Mouse (Mus musculus): ENCODE measurements around the gene Hoxc10. TPM values are rescaled to one million over a fixed set of nuclear protein-coding genes. Genes with fewer than 3 reads are reported as not detected.
A peak's percentile ranks its signal among the peaks of the same experiment; 100 is the strongest.

Gene Hoxc10
- total and polyA plus RNA-seq, 2 experiments from 2014 or later = not detected

DNA sequence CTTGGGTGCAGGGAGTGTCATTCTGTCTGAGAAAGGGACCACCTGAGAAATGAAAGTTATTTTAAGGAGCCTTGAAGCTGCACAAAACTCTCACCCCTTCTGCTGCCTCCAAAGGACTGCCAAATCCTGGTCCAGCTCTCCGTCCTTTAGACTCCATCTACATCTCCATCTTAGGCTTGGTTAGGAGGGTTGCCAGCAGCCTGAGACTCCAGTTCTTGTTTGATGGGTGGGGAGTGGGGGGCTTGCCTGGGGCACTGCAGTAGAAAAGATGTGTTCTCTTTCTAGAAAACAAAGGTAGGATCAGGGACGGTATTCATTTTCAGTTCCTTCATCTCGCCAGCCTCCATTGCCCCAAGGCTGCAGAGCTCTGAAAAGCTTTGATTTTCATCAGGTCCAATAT, 30.8 kb downstream of the Hoxc10 start:
- Histone ChIP-seq H3K27me3 (ENCODE audit: insufficient read depth, low read length) (peaks cover 95% of the 10 kb centered on the region), H3K4me1 (ENCODE audit: insufficient read depth, low read length) (0 out of 2 replicates have a peak, but pooled peaks cover 3% of the 10 kb centered on the region), H3K4me2 (ENCODE audit: low read depth, low read length, poor library complexity, severe bottlenecking) (no peak overlapping the region), H3K27ac (ENCODE audit: low read depth, low read length) (no peak overlapping the region), H3K9me3 (ENCODE audit: low read length) (no peaks in the 10 kb centered on the region), H3K4me3 (ENCODE audit: low read depth, low read length) (no peak overlapping the region), H3K36me3 (ENCODE audit: insufficient read depth, low read length) (no peaks in the 10 kb centered on the region), H3K9ac (replicated peaks; ENCODE audit: low read length, poor library complexity, severe bottlenecking) (no peak overlapping the region)
- TF ChIP-seq CTCF (IDR thresholded peaks at IDR 0.05) = no peak
- WGBS = 1% methylated on average over 3 of the region's 3 CpGs
- DNase-seq (ENCODE audit: low spot score) (no peak), ATAC-seq (ENCODE audit: low FRiP score) (no peak)

DNA sequence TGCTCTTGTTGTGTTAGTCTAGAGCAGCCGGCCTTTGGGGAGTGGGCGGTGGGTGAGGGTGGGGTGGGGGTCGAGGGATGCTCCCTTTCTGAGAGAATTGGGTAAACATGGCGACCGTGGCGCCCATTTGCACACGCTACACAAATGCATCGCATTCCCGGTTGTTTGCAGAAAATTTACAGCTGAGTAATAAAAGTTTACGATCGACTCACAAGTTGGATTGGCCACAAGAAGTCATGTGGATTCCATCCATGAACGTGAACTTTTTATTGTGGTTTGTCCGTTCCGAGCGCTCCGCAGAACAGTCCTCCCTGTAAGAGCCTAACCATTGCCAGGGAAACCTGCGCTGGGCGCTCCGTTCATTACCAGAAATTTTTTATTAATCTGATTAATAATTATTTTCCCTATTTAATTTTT, 31.4 kb downstream of the Hoxc10 start, which contains the start of gene Hoxc6:
Gene Hoxc6 (plus strand): TSS at position 319 of the 417 bp plus-strand sequence.
- H3K27ac ChIP-seq (ENCODE audit: low read depth, low read length) = no peak within 1 kb of the TSS
- 2% methylated on average over 19 of the region's 19 CpGs for WGBS
- no peak for ATAC-seq (ENCODE audit: low FRiP score)
- H3K9me3 ChIP-seq (ENCODE audit: low read length) = no peaks in the 10 kb centered on the region
- H3K9ac ChIP-seq (replicated peaks; ENCODE audit: low read length, poor library complexity, severe bottlenecking) = no peak within 1 kb of the TSS
- 0 out of 2 replicates have a peak, but pooled peaks cover 3% of the 10 kb centered on the region for H3K4me1 ChIP-seq (ENCODE audit: insufficient read depth, low read length)
- H3K27me3 ChIP-seq (ENCODE audit: insufficient read depth, low read length) = peaks cover 95% of the 10 kb centered on the region
- no peaks in the 10 kb centered on the region for H3K36me3 ChIP-seq (ENCODE audit: insufficient read depth, low read length)
- peak within 1 kb of the TSS; percentile 49 for H3K4me2 ChIP-seq (ENCODE audit: low read depth, low read length, poor library complexity, severe bottlenecking)
- no peak for DNase-seq (ENCODE audit: low spot score)
- H3K4me3 ChIP-seq (ENCODE audit: low read depth, low read length) = peak within 1 kb of the TSS; percentile 30; the same call in 1 of the 2 replicates
- TF ChIP-seq CTCF (IDR thresholded peaks at IDR 0.05) = no peak

DNA sequence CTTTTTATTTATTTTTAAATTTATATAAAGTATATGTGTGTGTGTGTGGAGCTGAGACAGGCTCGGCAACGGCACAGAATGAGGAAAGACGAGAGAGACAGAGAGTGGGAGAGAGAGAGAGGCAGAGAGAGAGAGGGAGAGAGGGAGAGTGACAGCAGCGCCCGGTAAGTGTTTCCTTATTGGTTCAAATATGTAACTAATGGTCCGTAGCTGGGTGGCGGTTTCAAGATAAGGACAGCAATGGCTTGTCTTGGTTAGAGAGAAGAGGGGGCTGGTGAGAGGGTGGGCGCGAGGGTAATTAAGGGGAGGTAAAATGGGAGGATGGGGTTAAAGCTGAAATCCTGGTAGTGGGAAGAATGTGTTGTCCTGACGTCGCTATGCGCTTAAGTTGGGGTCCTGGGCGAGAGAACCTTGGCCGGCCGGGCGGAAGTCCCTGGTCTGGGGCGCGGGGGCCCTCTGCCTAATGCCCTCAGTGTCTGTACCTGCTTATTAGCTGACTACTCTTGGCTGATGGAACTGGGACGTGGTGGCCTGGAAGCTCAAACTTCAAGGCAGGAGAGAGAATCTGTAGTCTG, 32.1 kb downstream of the Hoxc10 start:
- Histone ChIP-seq H3K9ac (replicated peaks; ENCODE audit: low read length, poor library complexity, severe bottlenecking) (no peak overlapping the region), H3K9me3 (ENCODE audit: low read length) (no peaks in the 10 kb centered on the region), H3K4me3 (ENCODE audit: low read depth, low read length) (peak overlapping the region; percentile 30; the same call in 1 of the 2 replicates), H3K27me3 (ENCODE audit: insufficient read depth, low read length) (peaks cover 97% of the 10 kb centered on the region), H3K4me1 (ENCODE audit: insufficient read depth, low read length) (0 out of 2 replicates have a peak, but pooled peaks cover 3% of the 10 kb centered on the region), H3K27ac (ENCODE audit: low read depth, low read length) (no peak overlapping the region), H3K4me2 (ENCODE audit: low read depth, low read length, poor library complexity, severe bottlenecking) (peak overlapping the region; percentile 49), H3K36me3 (ENCODE audit: insufficient read depth, low read length) (no peaks in the 10 kb centered on the region)
- TF ChIP-seq CTCF (IDR thresholded peaks at IDR 0.05) = no peak
- 1% methylated on average over 19 of the region's 19 CpGs for whole genome bisulfite sequencing
- no peak for DNase-seq (ENCODE audit: low spot score)
- no peak for ATAC-seq (ENCODE audit: low FRiP score)

DNA sequence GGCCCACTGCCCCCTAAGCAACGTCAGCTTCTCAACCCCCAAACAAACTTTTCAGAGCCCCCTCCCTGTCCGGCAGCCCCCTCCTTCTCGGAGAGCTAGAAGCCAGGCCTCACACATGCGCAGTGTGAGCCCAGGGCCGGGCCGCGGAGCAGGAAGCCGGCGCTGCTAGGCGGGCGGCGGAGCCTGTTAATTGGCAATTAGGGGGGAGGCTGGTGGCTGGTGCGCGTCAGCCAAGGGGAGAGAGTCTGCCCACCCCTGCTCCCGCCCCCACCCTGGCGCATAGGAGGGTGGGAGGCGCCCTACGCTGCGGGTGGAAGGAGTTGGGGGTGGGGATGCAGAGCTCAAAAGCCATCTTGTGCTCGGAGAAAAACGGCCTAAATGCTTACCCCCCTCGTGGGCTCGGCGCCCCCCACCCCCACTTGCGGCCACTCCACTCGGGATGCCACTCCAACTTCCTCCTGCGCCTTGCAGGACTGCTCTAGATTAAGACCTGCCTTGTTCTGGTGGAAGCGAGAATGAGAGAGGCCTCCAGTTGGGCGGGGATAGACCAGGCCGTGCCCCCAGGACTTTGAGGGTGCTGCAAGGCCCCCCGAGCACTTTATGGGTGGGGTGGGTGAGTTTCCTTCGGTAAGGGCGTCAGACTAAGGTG, 32.7 kb downstream of the Hoxc10 start:
- Histone ChIP-seq H3K36me3 (ENCODE audit: insufficient read depth, low read length) (no peaks in the 10 kb centered on the region), H3K4me1 (ENCODE audit: insufficient read depth, low read length) (0 out of 2 replicates have a peak, but pooled peaks cover 3% of the 10 kb centered on the region), H3K9me3 (ENCODE audit: low read length) (no peaks in the 10 kb centered on the region), H3K27ac (ENCODE audit: low read depth, low read length) (no peak overlapping the region), H3K27me3 (ENCODE audit: insufficient read depth, low read length) (peaks cover 99% of the 10 kb centered on the region), H3K4me3 (ENCODE audit: low read depth, low read length) (peak overlapping the region; percentile 30), H3K4me2 (ENCODE audit: low read depth, low read length, poor library complexity, severe bottlenecking) (peak overlapping the region; percentile 49), H3K9ac (replicated peaks; ENCODE audit: low read length, poor library complexity, severe bottlenecking) (no peak overlapping the region)
- DNase-seq (ENCODE audit: low spot score) = peak; percentile 28
- TF ChIP-seq CTCF (IDR thresholded peaks at IDR 0.05) = no peak
- 0% methylated on average over 32 of the region's 33 CpGs for WGBS
- ATAC-seq (ENCODE audit: low FRiP score) = 0 out of 2 replicates have a peak, but pooled peaks have one; percentile 13

DNA sequence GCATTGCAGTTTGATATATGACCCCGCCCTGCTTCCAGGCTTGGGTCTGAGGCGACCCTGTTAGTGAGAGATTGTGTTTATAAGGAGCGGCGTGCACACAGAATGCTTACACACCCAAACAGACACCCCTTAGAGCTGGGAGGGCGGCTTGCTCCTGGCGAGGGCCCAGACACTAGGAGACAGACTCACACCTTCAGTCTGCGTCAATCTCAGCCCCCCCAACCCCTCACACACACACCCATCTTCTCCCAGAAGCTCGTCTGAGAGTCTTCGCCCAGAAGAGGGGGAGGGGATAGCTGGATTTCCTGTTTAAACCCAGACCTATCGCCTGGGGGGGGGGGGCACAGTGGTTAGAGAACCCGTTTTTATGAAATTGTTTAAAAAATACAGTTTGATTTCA, 33.4 kb downstream of the Hoxc10 start:
- Histone ChIP-seq H3K27ac (ENCODE audit: low read depth, low read length) (no peak overlapping the region), H3K27me3 (ENCODE audit: insufficient read depth, low read length) (peaks cover 99% of the 10 kb centered on the region), H3K9me3 (ENCODE audit: low read length) (no peaks in the 10 kb centered on the region), H3K9ac (replicated peaks; ENCODE audit: low read length, poor library complexity, severe bottlenecking) (no peak overlapping the region), H3K4me3 (ENCODE audit: low read depth, low read length) (no peak overlapping the region), H3K4me2 (ENCODE audit: low read depth, low read length, poor library complexity, severe bottlenecking) (no peak overlapping the region), H3K36me3 (ENCODE audit: insufficient read depth, low read length) (no peaks in the 10 kb centered on the region), H3K4me1 (ENCODE audit: insufficient read depth, low read length) (0 out of 2 replicates have a peak, but pooled peaks cover 3% of the 10 kb centered on the region)
- TF ChIP-seq CTCF (IDR thresholded peaks at IDR 0.05) = no peak
- ATAC-seq (ENCODE audit: low FRiP score) (no peak), DNase-seq (ENCODE audit: low spot score) (no peak)
- 4% methylated on average over 11 of the region's 11 CpGs for WGBS

DNA sequence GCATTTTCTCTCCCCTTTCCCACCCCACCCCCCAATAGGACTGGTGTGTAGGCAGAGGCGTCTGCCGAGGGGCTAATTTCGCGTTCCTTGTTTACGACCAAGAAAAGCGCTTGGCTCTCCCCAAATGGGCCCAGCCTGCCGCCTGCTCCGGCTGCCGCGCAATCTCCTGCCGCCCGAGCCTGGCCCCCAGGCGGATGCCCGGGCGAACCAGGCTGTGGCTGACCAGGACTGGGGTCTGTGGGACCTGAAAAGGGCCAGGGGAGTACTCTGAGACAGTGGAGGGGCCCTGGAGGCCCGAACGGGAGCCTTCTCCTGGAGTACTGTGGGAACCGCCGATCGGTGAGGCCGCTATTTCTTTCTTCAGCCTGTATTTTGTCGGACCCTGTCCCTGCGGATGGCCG, 33.9 kb downstream of the Hoxc10 start:
- Histone ChIP-seq H3K9me3 (ENCODE audit: low read length) (no peaks in the 10 kb centered on the region), H3K4me1 (ENCODE audit: insufficient read depth, low read length) (0 out of 2 replicates have a peak, but pooled peaks cover 3% of the 10 kb centered on the region), H3K9ac (replicated peaks; ENCODE audit: low read length, poor library complexity, severe bottlenecking) (no peak overlapping the region), H3K27me3 (ENCODE audit: insufficient read depth, low read length) (peaks cover 99% of the 10 kb centered on the region), H3K36me3 (ENCODE audit: insufficient read depth, low read length) (no peaks in the 10 kb centered on the region), H3K27ac (ENCODE audit: low read depth, low read length) (no peak overlapping the region), H3K4me3 (ENCODE audit: low read depth, low read length) (no peak overlapping the region), H3K4me2 (ENCODE audit: low read depth, low read length, poor library complexity, severe bottlenecking) (no peak overlapping the region)
- ATAC-seq (ENCODE audit: low FRiP score) (no peak), DNase-seq (ENCODE audit: low spot score) (no peak)
- no peak for TF ChIP-seq CTCF (IDR thresholded peaks at IDR 0.05)
- 2% methylated on average over 24 of the region's 24 CpGs for WGBS
